Mouse (Mus musculus) heart, adult 2 months (tissue): ENCODE data around the gene Arl8b.

Experiments
- CTCF ChIP-seq: fragments of 200-600 bp; IDR thresholded peaks from 2 replicates; pipeline ENCODE4 v1.8.1; 2022; ENCODE audit warnings: antibody characterized with exemption, mild to moderate bottlenecking, moderate library complexity
- EP300 ChIP-seq: fragments of 200-500 bp; IDR thresholded peaks from 2 replicates; pipeline ENCODE4 v1.6.1; 2011; ENCODE audit warnings: low read depth, low read length, control low read depth; ENCODE audit not compliant: insufficient read depth
- POLR2A ChIP-seq: fragments of 200-500 bp; IDR thresholded peaks from 2 replicates; pipeline ENCODE4 v1.6.1; 2011; ENCODE audit warnings: mild to moderate bottlenecking, low read depth, low read length, control low read depth; ENCODE audit not compliant: insufficient read depth

GRCm38 (mm10) chr6:108812134-108812533, 29.2 kb downstream of the Arl8b start:
- no peak for TF ChIP-seq CTCF
- no peak for TF ChIP-seq EP300
- no peak for TF ChIP-seq POLR2A
